Mouse (Mus musculus) hindbrain, embryonic 15.5 days (tissue): Measurements from ENCODE around the gene Asb7. TPM values are rescaled to one million over a fixed set of nuclear protein-coding genes. Genes with fewer than 3 reads are reported as not detected.

Experiments used
- ATAC-seq: fragments of 200-750 bp; cut with Nextera tagmentation; 2 replicates; pipeline ENCODE4 v1.8.0; 2017; ENCODE audit warnings: low read depth, moderate number of reproducible peaks, moderate TSS enrichment; ENCODE audit not compliant: low FRiP score
- H3K27ac ChIP-seq: fragments of 300-500 bp; sonication (generic); replicated peaks from 2 replicates; pipeline ENCODE4 v1.5.1; 2015; ENCODE audit warnings: mild to moderate bottlenecking, inconsistent platforms
- H3K27me3 ChIP-seq: fragments of 300-500 bp; sonication (generic); 2 replicates; pipeline ENCODE4 v1.6.1; 2015; ENCODE audit warnings: control low read depth, inconsistent platforms
- H3K36me3 ChIP-seq: fragments of 300-500 bp; sonication (generic); 2 replicates; pipeline ENCODE4 v1.6.1; 2015; ENCODE audit warnings: control low read depth, inconsistent platforms
- H3K4me1 ChIP-seq: fragments of 300-500 bp; sonication (generic); replicated peaks from 2 replicates; pipeline ENCODE4 v1.6.1; 2015; ENCODE audit warnings: control low read depth, inconsistent platforms
- H3K4me2 ChIP-seq: fragments of 300-500 bp; sonication (generic); 2 replicates; pipeline ENCODE4 v1.6.1; 2015; ENCODE audit warnings: moderate library complexity, mild to moderate bottlenecking, inconsistent platforms
- H3K4me3 ChIP-seq: fragments of 300-500 bp; sonication (generic); 2 replicates; pipeline ENCODE4 v1.5.1; 2015; ENCODE audit warnings: mild to moderate bottlenecking, inconsistent platforms
- H3K9ac ChIP-seq: fragments of 300-500 bp; sonication (generic); 2 replicates; pipeline ENCODE4 v1.6.1; 2015; ENCODE audit warnings: inconsistent platforms
- H3K9me3 ChIP-seq: fragments of 300-500 bp; sonication (generic); 2 replicates; pipeline ENCODE4 v1.6.1; 2016; ENCODE audit warnings: control low read depth, inconsistent platforms
- WGBS: fragments of 180-500 bp; shearing (Covaris S2); methylation state at CpG from one replicate; pipeline ENCODE4 v1.1.7; 2015; 5-methylcytosine and 5-hydroxymethylcytosine counted together
- polyA plus RNA-seq: library from polyadenylated mRNA; unstranded; fragments of >200 nt; fragmentation: Nextera tagmentation; extraction: Ambion mirVana; gene quantifications from 2 replicates; pipeline ENCODE4 v1.2.1, GENCODE M21; 2015

Gene Asb7
- polyA plus RNA-seq, 1 experiment from 2014 or later, result 16.6 TPM

- H3K9ac ChIP-seq, result no peak overlapping the region
- no peak overlapping the region for H3K4me2 ChIP-seq
- ATAC-seq, result no peak
- WGBS, result 77% methylated on average over 7 of the region's 7 CpGs
- no peaks in the 10 kb centered on the region for H3K27me3 ChIP-seq
- no peaks in the 10 kb centered on the region for H3K9me3 ChIP-seq
- H3K36me3 ChIP-seq, result 0 out of 2 replicates have a peak, but pooled peaks cover 3% of the 10 kb centered on the region
- no peak overlapping the region for H3K27ac ChIP-seq
- no peak overlapping the region for H3K4me3 ChIP-seq
- H3K4me1 ChIP-seq, result peaks cover 7% of the 10 kb centered on the region; the same call in 1 of the 2 replicates
These were observed 5.1 kb upstream of the Asb7 start for GRCm38 (mm10) chr7:66694467-66694866.

- H3K27me3 ChIP-seq, result no peaks in the 10 kb centered on the region
- peak within 1 kb of the TSS; percentile 83 for H3K4me2 ChIP-seq
- under 1% methylated on average over 52 of the region's 52 CpGs for WGBS
- peak within 1 kb of the TSS; percentile 58 for H3K4me3 ChIP-seq
- no peaks in the 10 kb centered on the region for H3K9me3 ChIP-seq
- peak within 1 kb of the TSS; percentile 91 for H3K27ac ChIP-seq
- H3K9ac ChIP-seq, result peak within 1 kb of the TSS; percentile 84
- H3K36me3 ChIP-seq, result peaks cover 2% of the 10 kb centered on the region; the same call in 1 of the 2 replicates
- peak; percentile 99 for ATAC-seq
- H3K4me1 ChIP-seq, result peaks cover 20% of the 10 kb centered on the region
These were observed 394 bp upstream of the Asb7 start, which contains the start of gene Lins1 for GRCm38 (mm10) chr7:66689620-66690360. TSS of gene Lins1 (plus strand) at chr7:66689889.

- 4% methylated on average over 5 of the region's 5 CpGs for WGBS
- H3K9ac ChIP-seq, result peak overlapping the region; percentile 84
- no peak; the same call in 1 of the 2 replicates for ATAC-seq
- H3K9me3 ChIP-seq, result no peaks in the 10 kb centered on the region
- H3K4me1 ChIP-seq, result peaks cover 20% of the 10 kb centered on the region
- no peaks in the 10 kb centered on the region for H3K27me3 ChIP-seq
- H3K27ac ChIP-seq, result peak overlapping the region; percentile 68
- peak overlapping the region; percentile 83 for H3K4me2 ChIP-seq
- peak overlapping the region; percentile 58 for H3K4me3 ChIP-seq
- peaks cover 2% of the 10 kb centered on the region for H3K36me3 ChIP-seq
These were observed 675 bp downstream of the Asb7 start for GRCm38 (mm10) chr7:66688721-66689120.

- Histone ChIP-seq H3K9me3 (no peaks in the 10 kb centered on the region), H3K4me3 (no peak overlapping the region)
These were observed 7.1 kb downstream of the Asb7 start for GRCm38 (mm10) chr7:66682119-66682863.

GRCm38 (mm10) chr7:66675800-66676199 lies 13.6 kb downstream of the Asb7 start:
- 96% methylated on average over 2 of the region's 2 CpGs for WGBS
- ATAC-seq, result no peak

More at GRCm38 (mm10) chr7:66682119-66682863, 7.1 kb downstream of the Asb7 start:
- WGBS, result 94% methylated on average over 5 of the region's 5 CpGs
- Histone ChIP-seq H3K27ac (no peak overlapping the region), H3K36me3 (peaks cover 45% of the 10 kb centered on the region), H3K4me1 (no peaks in the 10 kb centered on the region), H3K4me2 (no peak overlapping the region), H3K9ac (no peak overlapping the region), H3K27me3 (no peaks in the 10 kb centered on the region)
- no peak for ATAC-seq

GRCm38 (mm10) chr7:66667064-66667463 lies 22.3 kb downstream of the Asb7 start:
- Histone ChIP-seq H3K4me3 (no peak overlapping the region), H3K36me3 (peaks cover 37% of the 10 kb centered on the region), H3K4me1 (no peaks in the 10 kb centered on the region), H3K27ac (no peak overlapping the region), H3K4me2 (no peak overlapping the region), H3K27me3 (no peaks in the 10 kb centered on the region), H3K9me3 (peaks cover 9% of the 10 kb centered on the region; the same call in 1 of the 2 replicates), H3K9ac (no peak overlapping the region)
- ATAC-seq, result no peak

More at GRCm38 (mm10) chr7:66675800-66676199, 13.6 kb downstream of the Asb7 start:
- Histone ChIP-seq H3K4me2 (no peak overlapping the region), H3K27me3 (no peaks in the 10 kb centered on the region), H3K9ac (no peak overlapping the region), H3K4me3 (no peak overlapping the region), H3K9me3 (no peaks in the 10 kb centered on the region), H3K36me3 (peaks cover 88% of the 10 kb centered on the region), H3K4me1 (no peaks in the 10 kb centered on the region), H3K27ac (no peak overlapping the region)

- WGBS, result 88% methylated on average over 3 of the region's 3 CpGs
These were observed 25.8 kb downstream of the Asb7 start for GRCm38 (mm10) chr7:66663548-66663947.

GRCm38 (mm10) chr7:66661572-66661971 lies 27.8 kb downstream of the Asb7 start:
- 17% methylated on average over 8 of the region's 8 CpGs for WGBS

More at GRCm38 (mm10) chr7:66663548-66663947, 25.8 kb downstream of the Asb7 start:
- Histone ChIP-seq H3K36me3 (peaks cover 21% of the 10 kb centered on the region), H3K4me2 (no peak overlapping the region), H3K4me3 (no peak overlapping the region), H3K9ac (no peak overlapping the region), H3K4me1 (0 out of 2 replicates have a peak, but pooled peaks cover 2% of the 10 kb centered on the region), H3K9me3 (peaks cover 6% of the 10 kb centered on the region; the same call in 1 of the 2 replicates), H3K27ac (no peak overlapping the region), H3K27me3 (no peaks in the 10 kb centered on the region)
- no peak for ATAC-seq

GRCm38 (mm10) chr7:66660972-66661371 lies 28.4 kb downstream of the Asb7 start:
- H3K9ac ChIP-seq, result 0 out of 2 replicates have a peak overlapping the region, but pooled peaks have one; percentile 4
- no peak overlapping the region for H3K27ac ChIP-seq
- WGBS, result 91% methylated on average over 8 of the region's 8 CpGs
- H3K4me3 ChIP-seq, result no peak overlapping the region
- H3K9me3 ChIP-seq, result no peaks in the 10 kb centered on the region
- 0 out of 2 replicates have a peak, but pooled peaks cover 2% of the 10 kb centered on the region for H3K4me1 ChIP-seq
- no peak for ATAC-seq
- peaks cover 15% of the 10 kb centered on the region; the same call in 1 of the 2 replicates for H3K36me3 ChIP-seq
- H3K4me2 ChIP-seq, result no peak overlapping the region
- no peaks in the 10 kb centered on the region for H3K27me3 ChIP-seq

More at GRCm38 (mm10) chr7:66661572-66661971, 27.8 kb downstream of the Asb7 start:
- Histone ChIP-seq H3K27ac (no peak overlapping the region), H3K27me3 (no peaks in the 10 kb centered on the region), H3K4me1 (0 out of 2 replicates have a peak, but pooled peaks cover 2% of the 10 kb centered on the region), H3K4me2 (peak overlapping the region; percentile 36; the same call in 1 of the 2 replicates), H3K9me3 (no peaks in the 10 kb centered on the region), H3K9ac (no peak overlapping the region), H3K4me3 (peak overlapping the region; percentile 24), H3K36me3 (peaks cover 16% of the 10 kb centered on the region; the same call in 1 of the 2 replicates)
- peak; percentile 71; the same call in 1 of the 2 replicates for ATAC-seq

GRCm38 (mm10) chr7:66660291-66660690 lies 29.1 kb downstream of the Asb7 start:
- no peak overlapping the region for H3K4me3 ChIP-seq
- H3K9me3 ChIP-seq, result no peaks in the 10 kb centered on the region
- no peaks in the 10 kb centered on the region for H3K27me3 ChIP-seq
- no peak for ATAC-seq
- WGBS, result 91% methylated on average over 7 of the region's 7 CpGs
- peaks cover 15% of the 10 kb centered on the region; the same call in 1 of the 2 replicates for H3K36me3 ChIP-seq
- no peak overlapping the region for H3K27ac ChIP-seq
- H3K4me2 ChIP-seq, result no peak overlapping the region
- H3K9ac ChIP-seq, result no peak overlapping the region
- H3K4me1 ChIP-seq, result 0 out of 2 replicates have a peak, but pooled peaks cover 2% of the 10 kb centered on the region

- H3K4me2 ChIP-seq, result no peak overlapping the region
- H3K9ac ChIP-seq, result no peak overlapping the region
- no peak for ATAC-seq
- peaks cover 15% of the 10 kb centered on the region for H3K36me3 ChIP-seq
- no peaks in the 10 kb centered on the region for H3K9me3 ChIP-seq
- H3K4me3 ChIP-seq, result no peak overlapping the region
- WGBS, result 86% methylated on average over 9 of the region's 9 CpGs
- H3K27ac ChIP-seq, result no peak overlapping the region
- H3K27me3 ChIP-seq, result no peaks in the 10 kb centered on the region
- no peaks in the 10 kb centered on the region for H3K4me1 ChIP-seq
These were observed 33.9 kb downstream of the Asb7 start for GRCm38 (mm10) chr7:66655471-66655870.
